Mouse (Mus musculus) gastrocnemius, postnatal 14 days (tissue): ENCODE measurements around the gene Calml3. TPM values are rescaled to one million over a fixed set of nuclear protein-coding genes. Genes with fewer than 3 reads are reported as not detected.

Experiments used
- DNase-seq: peaks from one replicate; pipeline ENCODE4 v3.0.0; 2021; ENCODE audit warnings: mixed read lengths
- intact Hi-C: fragments of 180-260 bp; cut with DNase I; formaldehyde crosslinking; loops from one replicate; pipeline ENCODE4 v1.15.1; 2025; ENCODE audit warnings: low total_unique reads
- total RNA-seq, 2 experiments: library from RNA; stranded (reverse); gene quantifications; 2 replicates each; pipeline ENCODE4 v1.2.3; 2021

Calml3 gene
- total RNA-seq, 2 experiments from 2014 or later, result not detected

DNA sequence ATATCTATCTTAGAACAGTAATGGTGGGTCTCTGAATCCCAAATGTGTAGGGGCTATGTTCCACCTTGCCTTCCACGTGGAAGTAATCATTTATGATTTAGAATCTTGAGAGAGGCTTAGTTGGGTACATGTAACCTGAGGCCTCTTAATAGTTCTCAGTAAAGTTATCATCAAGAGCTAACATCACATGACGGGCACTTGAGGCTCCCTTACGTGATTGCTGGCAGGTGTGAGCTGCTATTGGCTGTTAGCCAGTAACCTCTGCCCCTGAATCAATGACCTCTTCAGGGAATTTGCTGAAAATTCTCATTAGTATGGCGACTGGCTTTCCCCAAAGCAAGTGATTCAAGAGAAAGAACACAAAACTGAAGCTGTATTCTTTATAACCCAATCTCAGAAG is 17.0 kb downstream of the Calml3 start:
- intact Hi-C loops, result no loop called here
- DNase-seq, result no peak

DNA sequence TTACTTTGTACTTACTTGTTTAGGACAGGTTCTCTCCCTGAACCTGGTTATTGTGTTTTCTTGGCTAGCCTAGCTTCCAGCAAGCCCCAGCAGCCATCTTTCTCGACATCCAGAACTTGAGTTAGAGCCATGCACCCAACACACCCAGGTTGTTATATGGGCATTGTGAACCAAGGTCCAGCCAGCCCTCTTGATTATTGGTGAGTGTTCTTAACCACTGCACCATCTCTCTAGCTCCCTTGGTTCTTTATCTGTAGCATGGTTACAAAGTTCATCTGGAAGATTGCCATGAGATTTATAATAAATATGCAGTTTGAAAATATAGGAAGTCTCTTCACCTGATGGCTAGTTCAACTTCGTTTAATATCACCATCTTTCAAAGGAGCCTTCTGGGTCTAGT is 20.5 kb downstream of the Calml3 start:
- intact Hi-C loops, result no loop called here
- no peak for DNase-seq

DNA sequence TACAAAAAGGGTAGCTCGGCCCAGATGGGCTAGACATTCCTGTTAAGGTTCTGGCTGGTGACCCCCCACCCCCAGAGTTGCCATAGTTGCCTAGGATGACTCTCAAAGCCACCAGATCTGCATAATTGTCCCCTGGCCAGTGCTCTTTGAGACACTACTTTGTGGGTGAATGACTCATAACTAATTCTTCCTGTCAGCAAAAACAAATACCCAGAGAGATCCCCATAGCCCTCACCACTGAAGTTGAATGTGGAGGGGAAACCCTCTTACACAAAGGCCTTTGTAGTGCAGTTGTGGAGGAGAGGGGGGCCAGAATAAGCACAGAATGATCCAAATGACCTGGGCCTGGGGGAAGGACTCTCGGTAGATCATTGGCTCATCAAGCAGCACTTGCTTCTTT is 21.6 kb downstream of the Calml3 start:
- no peak for DNase-seq
- intact Hi-C loops, result no loop called here

- intact Hi-C loops, result no loop called here
Measured at GRCm38 (mm10) chr13:3779575-3780226, 24.4 kb downstream of the Calml3 start.

DNA sequence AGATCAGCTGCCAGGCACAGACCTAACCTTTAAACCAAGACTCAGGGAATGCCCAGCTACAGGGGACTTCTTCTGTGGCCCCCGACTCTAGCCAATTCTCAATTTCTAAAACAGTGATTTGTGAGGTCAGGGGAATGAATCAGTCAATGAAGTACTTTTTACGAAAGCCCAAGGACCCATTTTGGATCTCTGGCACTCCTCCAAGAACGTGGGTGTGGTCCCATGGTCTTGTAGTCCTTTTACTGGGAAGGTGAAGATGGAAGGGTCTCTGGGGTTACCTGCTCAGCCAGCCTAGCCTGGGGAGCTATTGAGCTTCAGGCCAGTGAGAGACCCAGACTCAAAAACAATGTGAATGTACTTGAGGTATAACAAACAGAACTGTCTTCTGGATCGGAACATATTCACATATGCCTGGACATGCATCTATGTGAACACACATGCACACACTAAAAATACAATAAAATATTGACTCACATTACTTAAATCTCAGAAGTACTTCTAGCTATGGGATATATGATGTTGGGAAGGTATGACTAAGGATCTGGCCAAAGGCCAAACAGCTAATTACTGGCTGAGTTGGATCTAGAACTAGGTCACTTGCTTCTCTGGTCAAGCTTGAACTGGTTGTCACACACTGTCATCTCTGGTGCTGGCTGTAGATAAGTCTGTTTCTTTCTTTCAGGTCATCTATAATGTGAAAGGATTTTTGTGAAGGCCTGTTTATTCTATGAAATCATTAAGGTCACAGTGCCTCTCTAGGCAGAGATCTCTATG is 25.3 kb downstream of the Calml3 start:
- intact Hi-C loops, result no loop called here
- DNase-seq, result no peak

More at GRCm38 (mm10) chr13:3779575-3780226, 24.4 kb downstream of the Calml3 start:
- DNase-seq, result no peak

- DNase-seq, result no peak
- intact Hi-C loops, result no loop called here
Measured at GRCm38 (mm10) chr13:3777216-3777912, 26.8 kb downstream of the Calml3 start.

DNA sequence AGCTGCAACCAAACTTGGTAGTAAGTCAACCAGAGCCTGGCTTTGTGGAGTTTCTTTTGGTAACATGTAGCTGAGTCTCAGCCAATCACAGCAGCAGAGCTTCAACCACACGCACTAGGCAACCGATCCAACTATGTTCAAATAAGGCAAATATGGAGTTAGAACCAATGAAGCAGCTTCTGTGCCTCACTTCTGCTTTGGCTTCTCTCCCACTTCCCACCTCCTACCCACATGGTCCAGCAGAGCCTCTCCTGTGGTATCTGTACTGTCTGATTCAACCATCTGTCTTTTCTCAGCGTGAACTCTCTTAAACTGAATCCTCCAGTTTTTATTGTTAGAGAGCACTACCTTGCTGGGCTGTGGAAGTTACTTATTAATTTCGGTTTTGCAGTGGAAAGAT is 27.7 kb downstream of the Calml3 start:
- no peak for DNase-seq
- intact Hi-C loops, result no loop called here

DNA sequence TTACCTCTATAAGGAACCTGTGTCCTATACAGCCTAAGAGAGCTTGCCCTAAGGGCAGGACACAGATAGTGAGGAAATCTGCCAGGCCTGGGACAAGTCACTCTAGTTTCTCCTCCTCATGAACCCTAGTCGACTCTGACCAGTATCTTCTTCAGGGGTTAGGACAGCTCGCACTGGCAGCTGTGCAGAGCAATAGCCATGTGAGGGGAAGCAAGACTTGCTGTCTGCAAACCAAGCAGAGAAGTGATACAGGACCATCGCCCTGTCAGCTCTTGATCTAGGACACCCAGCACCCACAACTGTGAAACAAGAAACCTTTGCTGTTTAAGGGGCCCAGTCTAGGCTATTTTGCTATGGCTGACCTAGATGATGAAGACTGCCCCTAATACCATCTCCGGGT is 29.1 kb downstream of the Calml3 start:
- DNase-seq, result no peak
- intact Hi-C loops, result no loop called here

- DNase-seq, result no peak
- intact Hi-C loops, result no loop called here
Measured at GRCm38 (mm10) chr13:3774280-3774679, 29.8 kb downstream of the Calml3 start.

DNA sequence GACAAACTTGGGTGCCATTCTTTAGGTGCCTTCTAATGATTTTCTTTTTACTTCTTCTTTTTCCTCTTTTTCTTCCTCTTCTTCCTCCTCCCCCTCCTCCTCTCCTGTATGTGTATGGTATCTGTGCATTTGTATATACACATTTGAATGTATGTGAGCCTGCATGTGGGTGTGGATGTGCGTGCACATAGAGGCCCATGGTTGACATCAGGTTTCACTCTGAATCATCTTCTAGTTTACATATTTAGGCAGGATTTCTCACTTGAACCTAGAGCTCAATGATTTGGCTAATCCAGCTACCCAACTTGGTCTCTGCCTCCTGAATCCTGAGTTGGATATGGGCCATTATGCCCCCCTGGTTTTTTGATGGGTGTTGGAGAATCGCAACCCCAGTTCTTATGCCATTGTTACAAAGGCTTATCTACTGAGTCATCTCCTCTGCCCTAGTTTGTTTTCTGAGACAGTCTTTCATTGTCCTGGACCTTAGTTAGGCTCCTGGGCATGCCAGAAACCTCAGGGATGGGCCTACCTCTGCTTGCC is 30.9 kb downstream of the Calml3 start:
- no peak for DNase-seq
- intact Hi-C loops, result no loop called here

GRCm38 (mm10) chr13:3771221-3771620 is 32.9 kb downstream of the Calml3 start:
- no peak for DNase-seq
- intact Hi-C loops, result no loop called here

DNA sequence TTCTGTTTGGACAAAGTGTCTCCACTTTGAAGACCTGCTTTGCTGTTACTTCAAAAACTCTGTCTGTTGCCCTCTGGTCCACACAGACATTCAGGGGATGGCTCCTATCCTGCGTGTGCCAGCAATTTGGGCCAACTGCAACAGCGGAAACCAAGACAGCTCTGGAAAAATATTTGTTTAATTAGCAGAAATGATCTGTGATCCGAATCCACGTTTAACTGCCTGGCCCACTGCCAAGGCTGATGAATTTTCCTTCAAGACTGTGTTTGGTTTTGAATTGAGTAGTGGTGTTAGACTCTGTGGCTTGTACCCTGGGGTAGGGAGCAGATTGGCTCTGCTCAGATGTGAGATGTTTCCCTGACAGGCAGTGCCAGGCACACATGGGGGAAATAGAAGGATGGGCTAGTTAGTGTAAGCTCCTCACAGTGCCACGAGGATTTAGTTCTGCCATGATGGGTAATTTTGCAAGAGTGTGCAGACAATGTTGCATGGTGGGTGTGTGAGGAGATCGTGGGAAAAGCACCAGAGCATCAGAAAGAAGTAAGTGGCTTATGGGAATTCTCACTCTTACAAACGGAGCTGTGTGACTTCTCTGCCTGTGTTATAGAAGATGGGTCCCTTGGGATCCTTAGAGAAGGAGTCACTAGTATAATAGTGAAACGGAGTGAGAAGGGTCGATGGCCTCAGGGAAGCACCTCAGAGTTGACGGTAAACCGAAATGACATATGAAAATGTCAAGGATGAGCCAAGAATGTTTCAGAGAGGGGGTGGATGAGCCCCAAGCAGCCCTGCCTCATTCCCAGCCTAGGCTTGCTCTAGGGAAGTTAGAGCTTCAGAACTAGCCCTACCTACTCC is 33.7 kb downstream of the Calml3 start:
- DNase-seq, result peak; percentile 29
- intact Hi-C loops, result no loop called here

DNA sequence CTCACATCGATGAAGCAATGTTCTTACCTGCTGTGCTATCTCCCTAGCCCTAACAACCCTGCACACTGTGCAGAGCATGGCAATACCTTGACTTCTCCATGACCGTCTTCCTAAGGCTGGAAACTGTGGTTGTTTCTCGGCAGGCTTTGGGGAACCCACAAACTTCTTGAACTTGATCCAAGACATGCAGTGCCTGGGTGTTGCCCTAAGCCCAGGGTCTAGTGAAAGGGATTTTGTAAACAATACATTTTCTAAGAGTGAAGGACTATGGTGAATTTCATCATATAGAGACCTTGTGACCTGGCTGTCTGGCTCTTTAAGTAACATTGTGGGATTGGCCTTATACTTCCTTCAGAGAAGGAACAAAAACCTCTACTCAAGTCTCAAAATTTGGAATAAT is 34.6 kb downstream of the Calml3 start:
- intact Hi-C loops, result no loop called here
- DNase-seq, result no peak

DNA sequence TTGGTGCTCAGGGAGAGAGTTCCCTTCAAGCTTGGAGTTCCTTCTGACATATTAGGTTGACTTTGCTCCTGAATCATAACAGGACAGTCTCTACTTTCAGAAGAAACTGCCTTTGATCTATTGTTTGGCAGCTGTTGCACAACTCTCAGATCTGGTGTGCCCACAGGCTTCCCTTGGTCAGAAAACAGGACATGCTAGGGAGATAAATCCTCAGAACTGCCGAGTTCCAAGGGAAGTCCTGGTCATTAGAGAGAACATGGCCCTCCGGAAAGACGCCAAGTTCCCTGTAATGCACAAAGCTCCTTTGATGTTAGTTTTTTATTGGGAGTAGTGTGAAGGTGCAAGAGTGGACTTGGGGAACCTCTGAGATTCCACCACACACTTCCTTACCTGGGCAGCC is 35.5 kb downstream of the Calml3 start:
- no peak for DNase-seq
- intact Hi-C loops, result no loop called here

GRCm38 (mm10) chr13:3767086-3767485 is 37.0 kb downstream of the Calml3 start:
- intact Hi-C loops, result no loop called here
- DNase-seq, result no peak

- no peak for DNase-seq
- intact Hi-C loops, result no loop called here
Measured at GRCm38 (mm10) chr13:3765781-3766180, 38.3 kb downstream of the Calml3 start.

- intact Hi-C loops, result no loop called here
- no peak for DNase-seq
Measured at GRCm38 (mm10) chr13:3761131-3761530, 43.0 kb downstream of the Calml3 start.

DNA sequence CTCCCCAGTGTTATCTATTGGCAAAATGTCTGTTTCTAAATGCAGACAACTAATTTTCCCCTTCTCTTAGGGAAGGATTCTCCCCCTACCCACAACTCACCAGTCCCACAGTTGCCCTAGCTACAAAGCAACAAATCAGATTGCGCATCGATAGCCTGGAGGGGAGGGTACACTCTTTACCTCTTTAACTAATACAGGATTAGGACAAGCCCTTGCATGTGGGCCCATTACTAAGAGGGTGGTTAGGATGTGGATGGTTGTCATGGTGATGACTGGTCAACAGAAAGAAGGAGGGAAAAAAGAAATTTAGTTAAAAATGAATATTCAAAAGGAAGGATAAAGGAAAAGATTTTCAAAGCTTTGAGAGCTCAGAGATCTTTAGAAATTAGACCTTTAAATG is 45.8 kb downstream of the Calml3 start:
- intact Hi-C loops, result no loop called here

GRCm38 (mm10) chr13:3753291-3753690 is 50.8 kb downstream of the Calml3 start:
- no peak for DNase-seq
- intact Hi-C loops, result no loop called here

More for the DNA sequence above, 45.8 kb downstream of the Calml3 start:
- no peak for DNase-seq
